Mouse (Mus musculus) limb, embryonic 10.5 days (tissue): ENCODE results near the gene Col18a1. TPM values are rescaled to one million over a fixed set of nuclear protein-coding genes. Genes with fewer than 3 reads are reported as not detected.

Experiments
- DNase-seq: peaks from one replicate; pipeline ENCODE4 v3.0.0-alpha.2; 2017; ENCODE audit warnings: low spot score
- H3K27ac ChIP-seq: fragments of 300-500 bp; sonication (generic); 2 replicates; pipeline ENCODE4 v1.5.1; 2016; ENCODE audit warnings: mild to moderate bottlenecking
- H3K27me3 ChIP-seq: fragments of 300-500 bp; sonication (generic); 2 replicates; pipeline ENCODE4 v1.6.1; 2016; ENCODE audit warnings: low read depth, mild to moderate bottlenecking; ENCODE audit not compliant: poor library complexity, severe bottlenecking
- H3K36me3 ChIP-seq: fragments of 300-500 bp; sonication (generic); 2 replicates; pipeline ENCODE4 v1.6.1; 2016; ENCODE audit warnings: mild to moderate bottlenecking, moderate library complexity
- H3K4me1 ChIP-seq: fragments of 300-500 bp; sonication (generic); 2 replicates; pipeline ENCODE4 v1.6.1; 2016
- H3K4me3 ChIP-seq: fragments of 300-500 bp; sonication (generic); 2 replicates; pipeline ENCODE4 v1.5.1; 2016; ENCODE audit warnings: mild to moderate bottlenecking, moderate library complexity
- H3K9me3 ChIP-seq: fragments of 300-500 bp; sonication (generic); replicated peaks from 2 replicates; pipeline ENCODE4 v1.6.1; 2016; ENCODE audit warnings: mild to moderate bottlenecking
- WGBS: fragments of 180-500 bp; shearing (Covaris S2); methylation state at CpG from one replicate; pipeline ENCODE4 v1.1.7; 2016; 5-methylcytosine and 5-hydroxymethylcytosine counted together
- polyA plus RNA-seq: library from polyadenylated mRNA; unstranded; fragments of >200 nt; fragmentation: Nextera tagmentation; extraction: Ambion mirVana; gene quantifications from 2 replicates; pipeline ENCODE4 v1.2.1, GENCODE M21; 2016

Col18a1 gene
- polyA plus RNA-seq, 1 experiment from 2014 or later, result 149 TPM

DNA sequence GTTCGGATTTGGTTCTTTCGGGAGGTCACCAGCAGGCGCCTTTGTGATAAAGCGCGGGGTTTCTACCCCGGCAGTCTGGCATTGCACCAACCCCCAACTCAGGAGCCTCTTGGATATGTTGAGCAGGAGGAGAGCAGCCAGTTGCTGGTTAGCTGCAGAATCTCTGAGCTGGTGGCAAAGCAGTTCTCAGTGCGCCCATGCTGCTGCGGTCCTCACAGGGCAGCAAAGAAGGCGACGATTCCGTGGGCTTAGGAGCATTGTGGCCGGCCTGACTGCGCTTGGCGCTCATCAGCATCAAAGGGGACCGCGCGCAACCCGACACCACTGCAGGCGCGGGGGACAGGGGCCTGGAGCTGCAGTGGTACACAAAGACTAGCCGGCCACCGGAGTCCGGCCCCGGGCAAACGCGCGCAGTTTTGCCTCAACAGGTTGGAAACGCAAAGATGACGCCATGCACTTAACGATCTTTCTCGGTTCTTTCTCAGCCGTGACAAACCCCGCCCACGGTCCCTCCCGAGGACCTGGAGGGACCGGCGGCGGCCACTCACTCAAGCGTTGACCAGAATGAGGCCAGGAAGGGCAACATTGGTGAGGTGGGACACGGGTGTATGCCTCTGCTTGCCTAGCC is 916 bp downstream of the Col18a1 start:
- no peaks in the 10 kb centered on the region for H3K9me3 ChIP-seq
- WGBS, result under 1% methylated on average over 40 of the region's 40 CpGs
- H3K4me3 ChIP-seq, result peak overlapping the region; percentile 70
- peaks cover 53% of the 10 kb centered on the region for H3K4me1 ChIP-seq
- no peaks in the 10 kb centered on the region for H3K36me3 ChIP-seq
- peaks cover 16% of the 10 kb centered on the region for H3K27me3 ChIP-seq
- H3K27ac ChIP-seq, result peak overlapping the region; percentile 93
- DNase-seq, result peak; percentile 92

DNA sequence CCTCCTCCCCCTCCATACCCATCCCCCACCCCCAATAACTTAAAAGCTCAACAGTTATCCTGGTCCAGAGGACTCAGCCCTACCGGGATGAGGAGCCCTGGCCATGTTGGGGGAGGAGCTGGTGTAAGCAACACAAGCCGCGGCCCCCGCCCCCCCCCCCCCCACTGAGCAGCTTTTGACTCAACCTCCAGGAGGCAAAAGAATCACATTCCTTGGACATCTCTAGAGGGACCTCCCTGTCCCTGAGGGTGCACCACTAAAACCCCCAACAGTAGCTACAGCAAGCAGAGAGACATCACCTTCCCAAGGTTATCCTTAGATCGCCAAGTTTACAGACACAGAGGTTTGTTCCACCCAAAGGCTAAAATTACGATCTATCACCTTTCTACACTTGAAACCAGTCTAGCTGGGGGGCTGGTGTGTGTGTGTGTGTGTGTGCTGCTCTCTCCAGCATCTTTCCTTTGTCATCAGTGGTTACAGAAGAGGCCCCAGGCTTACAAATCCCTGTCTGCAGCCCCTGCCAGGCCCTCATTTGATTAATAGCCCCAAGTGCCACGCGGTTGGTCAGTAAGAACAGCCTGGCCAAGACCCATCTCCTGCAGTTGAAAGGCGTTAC is 1.8 kb downstream of the Col18a1 start:
- peaks cover 62% of the 10 kb centered on the region for H3K4me1 ChIP-seq

DNA sequence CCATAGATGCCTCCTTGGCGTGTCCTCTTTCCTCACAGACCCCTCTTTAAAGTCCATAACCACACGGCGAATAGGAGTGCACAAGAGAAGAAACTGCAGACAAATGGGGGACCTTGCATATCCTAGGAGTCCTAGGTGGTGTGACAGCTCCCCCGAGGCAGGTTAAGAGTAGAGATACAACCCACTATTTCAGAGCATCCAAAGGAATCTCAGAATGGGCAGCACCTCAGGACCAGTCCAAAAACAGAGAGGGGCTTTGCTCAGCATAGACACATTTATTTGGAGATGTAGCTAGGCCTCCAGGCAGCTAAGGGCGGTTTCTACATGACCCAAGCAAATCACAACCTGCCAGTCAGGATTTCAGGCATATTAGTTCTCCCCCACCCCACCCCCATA is 2.3 kb downstream of the Col18a1 start:
- Histone ChIP-seq H3K4me1 (peaks cover 67% of the 10 kb centered on the region), H3K36me3 (no peaks in the 10 kb centered on the region; the same call in 1 of the 2 replicates), H3K27me3 (peaks cover 16% of the 10 kb centered on the region), H3K27ac (peak overlapping the region; percentile 93), H3K4me3 (peak overlapping the region; percentile 70), H3K9me3 (no peaks in the 10 kb centered on the region)
- WGBS, result 34% methylated on average over 5 of the region's 5 CpGs
- no peak for DNase-seq

More for the DNA sequence above, 1.8 kb downstream of the Col18a1 start:
- H3K36me3 ChIP-seq, result no peaks in the 10 kb centered on the region; the same call in 1 of the 2 replicates
- H3K27me3 ChIP-seq, result peaks cover 16% of the 10 kb centered on the region
- H3K4me3 ChIP-seq, result peak overlapping the region; percentile 70
- peak; percentile 67 for DNase-seq
- no peaks in the 10 kb centered on the region for H3K9me3 ChIP-seq
- peak overlapping the region; percentile 93 for H3K27ac ChIP-seq
- 3% methylated on average over 9 of the region's 9 CpGs for WGBS

DNA sequence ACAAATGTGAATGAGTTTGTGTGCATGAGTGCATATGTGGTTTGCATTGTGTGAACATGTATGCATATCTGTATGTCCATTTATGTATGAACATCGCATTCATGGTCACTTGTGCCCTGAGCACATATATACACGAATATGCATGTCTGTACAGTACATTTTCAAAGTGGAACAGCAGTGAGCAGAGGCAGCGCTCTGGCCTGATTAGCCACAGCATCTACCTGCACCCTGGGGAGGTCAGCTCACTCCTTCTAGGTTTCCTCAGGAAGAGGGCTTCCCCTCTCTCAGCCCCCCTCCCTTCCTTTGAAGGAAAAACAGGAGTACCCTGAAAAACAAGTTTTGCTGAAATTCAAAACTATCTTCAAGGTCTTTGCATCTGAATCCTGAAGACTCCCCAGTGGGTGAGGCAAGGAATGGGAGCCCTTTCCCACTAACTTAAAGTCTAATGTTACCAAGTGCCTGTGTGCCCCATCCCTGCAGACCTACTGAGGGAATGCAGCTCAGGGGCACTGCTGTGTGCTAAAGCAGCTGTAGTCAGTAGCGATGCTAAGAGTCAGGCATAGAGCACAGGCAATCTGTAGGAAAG is 2.9 kb downstream of the Col18a1 start:
- peak overlapping the region; percentile 93; the same call in 1 of the 2 replicates for H3K27ac ChIP-seq
- H3K9me3 ChIP-seq, result no peaks in the 10 kb centered on the region
- no peak for DNase-seq
- peak overlapping the region; percentile 70; the same call in 1 of the 2 replicates for H3K4me3 ChIP-seq
- H3K27me3 ChIP-seq, result peaks cover 16% of the 10 kb centered on the region
- H3K36me3 ChIP-seq, result no peaks in the 10 kb centered on the region; the same call in 1 of the 2 replicates
- WGBS, result 49% methylated on average over 4 of the region's 4 CpGs
- H3K4me1 ChIP-seq, result peaks cover 68% of the 10 kb centered on the region

DNA sequence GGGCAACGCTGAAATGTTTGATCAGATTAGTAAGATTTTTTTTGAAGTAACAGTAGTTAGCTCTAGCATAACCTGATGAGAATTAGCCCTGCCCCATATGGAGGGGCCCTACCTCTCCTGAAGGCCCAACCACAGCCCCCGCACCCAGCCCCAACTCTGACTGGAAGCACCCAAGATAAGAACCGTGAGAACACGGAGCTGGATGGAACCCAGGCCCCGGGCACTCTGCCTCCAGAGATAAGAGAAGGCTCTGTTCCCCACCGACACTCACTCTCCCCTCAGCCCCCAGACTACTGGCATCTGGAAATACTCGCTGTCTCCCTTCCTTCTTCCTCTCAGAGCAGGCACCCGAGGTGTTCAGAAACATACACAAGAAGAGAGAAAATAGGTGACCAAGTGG is 6.8 kb downstream of the Col18a1 start:
- DNase-seq, result no peak
- H3K36me3 ChIP-seq, result no peaks in the 10 kb centered on the region; the same call in 1 of the 2 replicates
- no peak overlapping the region for H3K4me3 ChIP-seq
- WGBS, result 53% methylated on average over 8 of the region's 8 CpGs
- H3K27ac ChIP-seq, result peak overlapping the region; percentile 20; the same call in 1 of the 2 replicates
- H3K4me1 ChIP-seq, result peaks cover 83% of the 10 kb centered on the region
- no peaks in the 10 kb centered on the region for H3K9me3 ChIP-seq
- no peaks in the 10 kb centered on the region for H3K27me3 ChIP-seq

DNA sequence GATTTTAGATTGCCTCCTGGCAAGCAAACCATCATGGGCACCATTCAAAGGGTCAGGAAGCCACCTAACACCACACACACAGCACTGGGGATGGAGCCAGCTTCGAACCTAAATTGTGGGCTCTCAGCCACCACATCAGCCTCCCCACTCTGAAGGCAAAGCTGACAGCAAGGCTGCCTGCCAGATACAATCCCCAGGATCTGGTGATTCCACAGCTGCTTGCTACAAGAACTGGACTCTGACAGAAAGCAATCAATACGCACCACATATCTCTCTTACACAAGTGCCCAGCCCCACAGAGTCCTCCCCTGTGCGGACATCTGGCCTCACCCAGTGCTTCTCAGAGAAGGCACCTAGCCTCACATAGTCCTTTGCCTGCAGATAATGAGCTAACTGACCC is 7.4 kb downstream of the Col18a1 start:
- H3K4me1 ChIP-seq, result peaks cover 80% of the 10 kb centered on the region

DNA sequence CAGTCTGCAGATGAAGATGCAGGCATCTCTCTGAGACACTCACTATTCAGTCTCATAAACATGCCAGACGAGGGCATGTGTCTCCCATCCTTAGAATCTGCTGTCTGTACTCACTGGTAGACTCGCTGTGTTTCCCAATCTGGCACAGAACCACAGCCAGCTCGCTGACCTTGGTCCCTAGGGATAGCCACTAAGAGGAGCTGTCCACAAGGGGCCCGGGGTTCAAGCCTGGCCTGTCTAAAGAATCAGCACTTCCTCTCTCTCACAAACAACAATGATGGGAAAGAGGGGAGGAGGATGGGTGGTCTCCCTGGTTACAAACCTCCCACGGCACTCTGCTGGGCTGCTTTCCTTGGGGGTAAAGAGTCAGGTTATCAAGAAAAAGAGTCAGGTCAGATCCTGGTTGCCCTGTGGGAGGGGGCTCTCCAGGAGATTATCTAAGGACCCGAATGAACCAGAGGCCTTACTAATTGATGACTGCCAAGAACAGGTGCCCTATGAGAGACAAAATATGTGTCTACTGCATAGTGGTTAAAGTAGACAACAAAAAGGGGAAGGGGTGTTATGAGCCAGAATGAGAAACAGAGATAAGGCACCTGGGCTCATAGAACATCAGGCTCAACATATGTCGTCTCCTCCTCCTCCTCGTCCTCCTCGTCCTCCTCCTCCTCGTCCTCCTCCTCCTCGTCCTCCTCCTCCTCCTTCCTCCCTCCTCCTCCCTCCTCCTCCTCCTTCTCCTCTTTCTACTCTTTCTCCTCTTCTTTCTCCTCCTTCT is 8.9 kb downstream of the Col18a1 start:
- WGBS, result 50% methylated on average over 11 of the region's 11 CpGs

More for the DNA sequence above, 7.4 kb downstream of the Col18a1 start:
- Histone ChIP-seq H3K9me3 (no peaks in the 10 kb centered on the region), H3K27me3 (no peaks in the 10 kb centered on the region), H3K36me3 (no peaks in the 10 kb centered on the region; the same call in 1 of the 2 replicates), H3K4me3 (no peak overlapping the region), H3K27ac (peak overlapping the region; percentile 14; the same call in 1 of the 2 replicates)
- DNase-seq, result no peak
- 64% methylated on average over 3 of the region's 3 CpGs for WGBS

DNA sequence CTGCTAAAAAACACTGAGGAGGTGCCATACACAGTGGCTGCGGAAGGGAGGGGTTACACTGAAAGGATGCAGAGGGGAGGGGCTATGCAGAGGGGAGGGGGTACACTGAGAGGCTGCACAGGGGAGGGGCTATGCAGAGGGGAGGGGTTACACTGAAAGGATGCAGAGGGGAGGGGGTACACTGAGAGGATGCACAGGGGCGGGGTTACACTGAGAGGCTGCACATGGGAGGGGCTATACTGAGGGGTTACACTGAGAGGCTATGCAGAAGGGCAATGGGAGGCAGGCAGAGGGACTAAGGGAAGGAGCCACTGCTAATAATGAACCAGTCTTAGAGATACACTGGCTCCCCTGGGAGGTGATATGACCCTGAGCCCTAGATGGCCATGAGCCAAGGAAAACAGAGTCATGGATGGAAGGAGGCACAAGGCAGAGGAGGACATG is 14.1 kb downstream of the Col18a1 start:
- no peak for DNase-seq
- Histone ChIP-seq H3K27ac (peak overlapping the region; percentile 79), H3K36me3 (0 out of 2 replicates have a peak, but pooled peaks cover 2% of the 10 kb centered on the region), H3K4me1 (peaks cover 60% of the 10 kb centered on the region), H3K4me3 (no peak overlapping the region), H3K9me3 (no peaks in the 10 kb centered on the region), H3K27me3 (no peaks in the 10 kb centered on the region)
- 39% methylated on average over 2 of the region's 2 CpGs for WGBS

More for the DNA sequence above, 8.9 kb downstream of the Col18a1 start:
- Histone ChIP-seq H3K4me1 (peaks cover 76% of the 10 kb centered on the region), H3K36me3 (no peaks in the 10 kb centered on the region; the same call in 1 of the 2 replicates), H3K27me3 (no peaks in the 10 kb centered on the region), H3K9me3 (no peaks in the 10 kb centered on the region), H3K4me3 (no peak overlapping the region), H3K27ac (no peak overlapping the region)
- no peak for DNase-seq

DNA sequence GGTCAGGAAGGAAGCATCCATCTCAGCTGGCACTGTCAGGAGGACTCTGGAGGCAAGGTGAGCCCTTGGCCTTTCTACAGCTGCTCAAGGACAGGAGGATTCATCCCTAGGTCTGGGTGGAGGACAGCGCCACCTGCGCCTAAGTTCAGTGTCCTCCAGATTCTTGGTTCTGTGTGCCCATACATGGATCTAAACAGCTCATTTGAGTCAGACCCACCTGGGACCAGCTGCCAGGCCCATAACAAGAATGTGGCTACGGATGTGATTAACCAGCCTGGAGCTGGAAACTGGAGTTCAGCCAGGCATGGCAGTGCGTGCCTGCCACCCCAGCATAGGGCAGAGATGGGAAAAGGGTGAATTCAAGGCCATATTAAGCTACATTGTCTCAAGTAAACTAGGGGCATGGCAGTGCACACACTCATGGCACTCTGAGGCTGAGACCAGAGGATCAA is 14.8 kb downstream of the Col18a1 start:
- Histone ChIP-seq H3K4me1 (peaks cover 58% of the 10 kb centered on the region), H3K4me3 (peak overlapping the region; percentile 16), H3K27me3 (no peaks in the 10 kb centered on the region), H3K9me3 (no peaks in the 10 kb centered on the region), H3K36me3 (0 out of 2 replicates have a peak, but pooled peaks cover 2% of the 10 kb centered on the region), H3K27ac (peak overlapping the region; percentile 79)
- 77% methylated on average over 4 of the region's 4 CpGs for WGBS
- DNase-seq, result no peak

DNA sequence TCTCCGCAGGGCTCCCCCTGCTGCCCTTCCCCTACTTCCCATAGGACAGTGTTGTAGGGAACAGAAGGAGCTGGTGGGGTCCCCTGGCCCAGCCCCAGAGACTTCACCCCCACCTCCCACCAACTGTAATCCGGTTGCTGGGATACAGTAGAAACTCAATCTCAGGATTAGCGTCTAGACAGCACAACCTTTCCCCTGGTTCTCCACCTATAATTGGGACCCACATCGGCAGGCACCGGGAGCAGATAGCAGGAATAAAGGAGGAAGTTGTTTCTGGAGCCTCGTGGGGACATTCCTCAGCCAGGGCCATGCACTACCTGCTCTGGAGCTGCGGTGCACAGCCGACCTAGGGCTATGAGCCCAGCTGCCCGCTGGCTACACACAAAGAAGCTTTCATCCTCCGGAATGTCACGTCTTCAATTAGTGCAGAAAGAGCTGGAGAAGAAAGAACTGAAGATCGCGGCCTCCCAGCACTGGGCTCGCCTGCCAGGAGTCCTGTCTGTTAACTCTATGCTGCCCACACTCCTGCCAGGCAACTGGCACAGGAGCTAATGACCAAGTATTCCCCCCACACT is 15.3 kb downstream of the Col18a1 start:
- no peaks in the 10 kb centered on the region for H3K9me3 ChIP-seq
- H3K27me3 ChIP-seq, result no peaks in the 10 kb centered on the region
- no peak for DNase-seq
- H3K27ac ChIP-seq, result peak overlapping the region; percentile 79
- WGBS, result 13% methylated on average over 14 of the region's 14 CpGs
- 0 out of 2 replicates have a peak, but pooled peaks cover 2% of the 10 kb centered on the region for H3K36me3 ChIP-seq
- H3K4me3 ChIP-seq, result peak overlapping the region; percentile 16
- peaks cover 58% of the 10 kb centered on the region for H3K4me1 ChIP-seq

DNA sequence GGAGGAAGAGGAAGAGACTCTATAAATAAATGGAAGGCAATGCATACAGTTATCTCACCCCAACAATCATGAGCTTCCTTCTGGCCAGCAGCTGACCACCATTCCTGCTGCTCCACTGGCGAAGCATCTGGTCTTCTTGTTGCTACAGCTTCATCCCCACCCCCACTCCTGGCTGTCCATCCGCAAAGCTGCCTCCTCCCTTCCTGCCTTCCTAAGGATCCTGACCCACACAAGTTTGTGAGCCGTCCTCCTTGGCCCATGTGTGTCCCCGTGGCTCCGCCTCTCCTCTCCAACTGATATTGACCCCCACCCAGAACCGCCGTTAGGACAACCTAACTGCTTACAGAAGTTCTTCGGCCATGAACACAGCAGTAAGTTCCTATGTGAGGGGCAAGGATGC is 16.3 kb downstream of the Col18a1 start:
- Histone ChIP-seq H3K4me1 (peaks cover 59% of the 10 kb centered on the region), H3K27me3 (no peaks in the 10 kb centered on the region), H3K27ac (peak overlapping the region; percentile 79), H3K36me3 (0 out of 2 replicates have a peak, but pooled peaks cover 2% of the 10 kb centered on the region), H3K9me3 (no peaks in the 10 kb centered on the region), H3K4me3 (0 out of 2 replicates have a peak overlapping the region, but pooled peaks have one; percentile 6)
- WGBS, result 37% methylated on average over 8 of the region's 8 CpGs
- DNase-seq, result no peak

DNA sequence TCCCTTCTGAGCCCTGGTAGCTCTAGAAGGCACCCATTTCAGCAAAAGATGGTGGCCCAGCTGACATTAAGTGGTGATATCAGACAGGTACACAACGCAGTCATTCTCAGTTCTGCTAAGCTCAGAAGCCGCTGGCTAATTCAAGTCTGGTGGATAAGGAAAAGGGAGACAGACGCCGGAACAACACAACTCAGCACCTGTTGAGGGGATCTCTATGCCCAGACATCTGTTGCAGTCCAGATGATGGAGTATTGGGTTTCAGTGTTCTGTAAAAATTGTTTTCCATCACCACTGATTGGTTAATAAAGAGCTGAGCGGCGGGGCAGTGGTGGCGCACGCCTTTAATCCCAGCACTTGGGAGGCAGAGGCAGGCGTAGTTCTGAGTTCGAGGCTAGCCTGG is 18.8 kb downstream of the Col18a1 start:
- DNase-seq, result no peak
- 0 out of 2 replicates have a peak, but pooled peaks cover 2% of the 10 kb centered on the region for H3K36me3 ChIP-seq
- 92% methylated on average over 10 of the region's 10 CpGs for WGBS
- no peaks in the 10 kb centered on the region for H3K9me3 ChIP-seq
- no peaks in the 10 kb centered on the region for H3K27me3 ChIP-seq
- no peak overlapping the region for H3K4me3 ChIP-seq
- H3K27ac ChIP-seq, result 0 out of 2 replicates have a peak overlapping the region, but pooled peaks have one; percentile 9
- peaks cover 69% of the 10 kb centered on the region for H3K4me1 ChIP-seq
